Mouse (Mus musculus): ENCODE measurements around the gene Padi3.

DNA sequence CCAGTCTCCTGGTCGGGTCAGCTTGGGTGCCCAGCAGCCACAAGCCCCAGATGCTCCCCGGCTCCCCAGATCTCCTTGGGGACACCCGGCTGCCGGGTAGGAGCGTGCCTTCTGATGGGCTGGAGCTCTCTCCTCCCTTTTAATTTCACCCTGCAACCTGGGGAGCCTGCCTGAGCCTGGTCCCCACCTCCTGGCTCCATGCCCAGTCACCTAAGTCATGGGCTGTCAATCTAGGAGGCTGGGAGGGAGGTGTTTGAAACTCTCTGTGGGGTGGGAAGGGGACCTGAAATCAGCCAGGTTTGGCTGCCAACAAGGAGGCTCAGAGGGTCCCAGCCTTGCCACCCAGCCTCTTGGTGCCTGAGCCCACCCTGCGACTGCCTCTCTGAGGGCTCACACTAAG is 35.2 kb upstream of the Padi3 start, which contains the start of gene Padi1:
- TF ChIP-seq CTCF (IDR thresholded peaks at IDR 0.05; ENCODE audit: low read depth, low read length) (no peak), POLR2A (IDR thresholded peaks at IDR 0.05; ENCODE audit: extremely low read depth, insufficient read depth, low read length) (no peak)
